Comparison of ENCODE assay signal across 15 mouse cellular contexts in the genomic region with DNA sequence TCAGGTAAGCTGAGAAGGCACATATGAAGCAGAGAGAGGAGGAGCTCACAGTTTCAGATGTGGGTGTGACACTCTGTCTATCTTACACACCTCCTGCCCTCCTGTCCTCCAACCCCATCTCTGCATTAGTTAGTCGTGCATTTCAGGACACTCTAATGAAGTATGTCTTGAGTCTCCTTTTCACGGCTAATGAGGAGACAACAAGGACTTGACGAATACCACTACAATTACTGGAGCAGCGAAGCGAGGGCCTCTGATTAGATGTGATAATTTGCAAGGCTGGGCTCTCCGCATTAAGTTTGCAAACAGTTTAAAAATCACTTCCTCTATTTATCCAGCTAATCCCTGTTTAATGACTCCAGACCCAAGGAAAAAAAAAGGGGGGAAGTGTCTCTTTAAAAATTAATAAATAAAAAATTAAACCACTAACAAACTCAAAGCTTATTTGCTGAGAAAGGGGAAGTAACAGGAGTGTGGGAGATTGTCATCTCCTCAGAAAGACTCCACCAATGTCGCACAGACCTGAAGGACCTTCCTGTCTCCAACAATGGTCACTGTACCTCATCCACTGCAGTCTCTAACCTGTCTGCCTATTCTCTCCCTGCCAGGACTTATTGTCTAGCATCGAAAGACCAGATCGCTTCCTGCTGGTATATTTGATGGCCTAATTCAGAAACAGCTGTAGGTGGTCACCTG.
DNase-seq lines count a peak whose midpoint lies in the region; ATAC-seq and TF ChIP-seq lines count a peak whose summit lies in the region.
"Had no signal": no experiment of that assay in that cellular context is flagged by ENCODE, and none has a peak within 500 bp of the region (broad histone marks: within the 10 kb centered on the region; RNA-seq: fewer than 3 reads in every experiment).

No protein-coding gene starts in this region.

- 0 out of 2 replicates have a peak overlapping the region, but pooled peaks have one; percentile 16 for H3K27ac ChIP-seq in cerebellum, adult 2 months (ENCODE audit: insufficient read depth, low read length)
- H3K27ac ChIP-seq in lung, postnatal 0 days (ENCODE audit: low read length): no peak overlapping the region
- no peak overlapping the region for H3K27ac ChIP-seq in hindbrain, embryonic 15.5 days (replicated peaks)
- H3K27ac ChIP-seq: heart, embryonic 15.5 days had no signal

- H3K4me3 ChIP-seq in cerebellum, adult 2 months (replicated peaks; ENCODE audit: insufficient read depth, low read depth, low read length): no peak overlapping the region
- H3K4me3 ChIP-seq in lung, postnatal 0 days (ENCODE audit: low read depth, low read length): no peak overlapping the region
- H3K4me3 ChIP-seq in hindbrain, embryonic 15.5 days: no peak overlapping the region
- H3K4me3 ChIP-seq: erythroblast, embryonic 14.5 days; heart, embryonic 15.5 days had no signal

- no peak overlapping the region for H3K9ac ChIP-seq in lung, postnatal 0 days (replicated peaks; ENCODE audit: low read depth)
- H3K9ac ChIP-seq in hindbrain, embryonic 15.5 days: no peak overlapping the region
- H3K9ac ChIP-seq: heart, embryonic 15.5 days; liver, postnatal 0 days had no signal

- TF ChIP-seq POLR2A in cerebellum, adult 2 months (IDR thresholded peaks at IDR 0.05; ENCODE audit: borderline replicate concordance, insufficient read depth, low read length): no peak

- no peak overlapping the region for H3K4me2 ChIP-seq in lung, postnatal 0 days (replicated peaks; ENCODE audit: low read depth, low read length)
- H3K4me2 ChIP-seq in hindbrain, embryonic 15.5 days: peak overlapping the region; percentile 29
- H3K4me2 ChIP-seq: heart, embryonic 15.5 days had no signal

- no peaks in the 10 kb centered on the region for H3K9me3 ChIP-seq in lung, postnatal 0 days (ENCODE audit: low read length)
- H3K9me3 ChIP-seq in hindbrain, embryonic 15.5 days: no peaks in the 10 kb centered on the region
- H3K9me3 ChIP-seq: heart, embryonic 15.5 days had no signal

- WGBS in cerebellum, adult 2 months: 70% methylated on average over 9 of the region's 9 CpGs
- WGBS in lung, postnatal 0 days: 54% methylated on average over 9 of the region's 9 CpGs
- WGBS in hindbrain, embryonic 15.5 days: 45% methylated on average over 9 of the region's 9 CpGs

- peaks cover 9% of the 10 kb centered on the region for H3K4me1 ChIP-seq in cerebellum, adult 2 months (ENCODE audit: control insufficient read depth, insufficient read depth, low read length)
- peaks cover 16% of the 10 kb centered on the region; the same call in 1 of the 2 replicates for H3K4me1 ChIP-seq in lung, postnatal 0 days (ENCODE audit: insufficient read depth, low read depth, low read length)
- H3K4me1 ChIP-seq in hindbrain, embryonic 15.5 days (replicated peaks): peaks cover 26% of the 10 kb centered on the region

- ATAC-seq in lung, postnatal 0 days: no peak
- ATAC-seq in hindbrain, embryonic 15.5 days (ENCODE audit: low FRiP score, low read depth): no peak
- ATAC-seq in erythroblast, adult 5-6 weeks (replicated peaks; ENCODE audit: low FRiP score, poor library complexity, severe bottlenecking): no peak
- ATAC-seq: activated CD4-positive, CD25-positive, alpha-beta regulatory T cell, adult 4 months; liver, postnatal 0 days had no signal

- no peaks in the 10 kb centered on the region for H3K36me3 ChIP-seq in lung, postnatal 0 days (ENCODE audit: insufficient read depth, low read length)
- no peaks in the 10 kb centered on the region for H3K36me3 ChIP-seq in hindbrain, embryonic 15.5 days
- H3K36me3 ChIP-seq: heart, embryonic 15.5 days had no signal

- no peak for TF ChIP-seq CTCF in cerebellum, adult 2 months (IDR thresholded peaks at IDR 0.05; ENCODE audit: borderline replicate concordance, insufficient read depth, low read depth, low read length)
- no peak for TF ChIP-seq CTCF in lung, postnatal 0 days (IDR thresholded peaks at IDR 0.05)

- no peak for DNase-seq in cerebellum, adult 2 months
- no peak for DNase-seq in cerebellum, postnatal 36 days
- peak; percentile 49 for DNase-seq in lung, postnatal 0 days (ENCODE audit: low spot score)
- DNase-seq in lung, postnatal 14 days: no peak
- DNase-seq in retina, embryonic 14.5 days (ENCODE audit: low spot score): peak; percentile 50
- no peak for DNase-seq in thymus, postnatal 36 days
- DNase-seq: gastrocnemius, postnatal 10 days; kidney, adult 11 months; liver, postnatal 0 days; spleen, adult 18-20 months had no signal

- no peaks in the 10 kb centered on the region for H3K27me3 ChIP-seq in cerebellum, adult 2 months (ENCODE audit: control insufficient read depth, insufficient read depth, low read length)
- no peaks in the 10 kb centered on the region for H3K27me3 ChIP-seq in lung, postnatal 0 days (replicated peaks; ENCODE audit: insufficient read depth, low read length)
- H3K27me3 ChIP-seq in hindbrain, embryonic 15.5 days: no peaks in the 10 kb centered on the region
- H3K27me3 ChIP-seq: heart, embryonic 15.5 days had no signal

- TF ChIP-seq EP300 in lung, postnatal 0 days (IDR thresholded peaks at IDR 0.05): no peak

Comparison
In these comparisons a context has a peak if more than half of its experiments do, and no peak if none do; other contexts are left out.
1. DNase-seq: peak in lung, postnatal 0 days (single experiment) and retina, embryonic 14.5 days (single experiment); none in cerebellum, adult 2 months (0 of 2), cerebellum, postnatal 36 days (0 of 2), lung, postnatal 14 days (single experiment) and thymus, postnatal 36 days (0 of 2).